Mouse (Mus musculus): ENCODE results near the gene Fitm1.

GRCm38 (mm10) chr14:55526674-55527073 lies 48.7 kb upstream of the Fitm1 start:
- TF ChIP-seq GATA1 (IDR thresholded peaks at IDR 0.05; ENCODE audit: borderline replicate concordance, low read length) = no peak
- no peak for TF ChIP-seq FLI1 (IDR thresholded peaks at IDR 0.05; ENCODE audit: low read length)

Measured in megakaryocyte, embryonic 14.5 days (primary cell).